Mouse (Mus musculus): ENCODE measurements around the gene Ppp1r3e. TPM values are rescaled to one million over a fixed set of nuclear protein-coding genes. Genes with fewer than 3 reads are reported as not detected.

Gene Ppp1r3e
- polyA plus RNA-seq, 1 experiment from 2014 or later, result 0.56 TPM

- peak overlapping the region; percentile 9; the same call in 1 of the 2 replicates for H3K4me3 ChIP-seq
- no peaks in the 10 kb centered on the region for H3K9me3 ChIP-seq
- H3K36me3 ChIP-seq (replicated peaks), result peaks cover 45% of the 10 kb centered on the region
- peaks cover 26% of the 10 kb centered on the region for H3K4me1 ChIP-seq
- no peak overlapping the region for H3K27ac ChIP-seq (replicated peaks)
- H3K27me3 ChIP-seq (replicated peaks; ENCODE audit: low read depth, poor library complexity, severe bottlenecking), result no peaks in the 10 kb centered on the region
- no peak for DNase-seq (ENCODE audit: low spot score)
- 51% methylated on average over 2 of the region's 2 CpGs for WGBS
Measured at GRCm38 (mm10) chr14:54897445-54897844, 20.1 kb upstream of the Ppp1r3e start.

- H3K36me3 ChIP-seq (replicated peaks), result peaks cover 42% of the 10 kb centered on the region
- peak overlapping the region; percentile 97 for H3K4me3 ChIP-seq
- peaks cover 26% of the 10 kb centered on the region for H3K4me1 ChIP-seq
- peak; percentile 76 for DNase-seq (ENCODE audit: low spot score)
- H3K27ac ChIP-seq (replicated peaks), result peak overlapping the region; percentile 100
- no peaks in the 10 kb centered on the region for H3K9me3 ChIP-seq
- no peaks in the 10 kb centered on the region for H3K27me3 ChIP-seq (replicated peaks; ENCODE audit: low read depth, poor library complexity, severe bottlenecking)
- under 1% methylated on average over 54 of the region's 54 CpGs for WGBS
Measured at GRCm38 (mm10) chr14:54894296-54895151, 17.2 kb upstream of the Ppp1r3e start.

GRCm38 (mm10) chr14:54893651-54894181 lies 16.4 kb upstream of the Ppp1r3e start:
- Histone ChIP-seq H3K9me3 (no peaks in the 10 kb centered on the region), H3K27ac (replicated peaks) (peak overlapping the region; percentile 100), H3K36me3 (replicated peaks) (peaks cover 35% of the 10 kb centered on the region), H3K4me1 (peaks cover 26% of the 10 kb centered on the region), H3K27me3 (replicated peaks; ENCODE audit: low read depth, poor library complexity, severe bottlenecking) (no peaks in the 10 kb centered on the region), H3K4me3 (peak overlapping the region; percentile 97)
- peak; percentile 96 for DNase-seq (ENCODE audit: low spot score)
- WGBS, result under 1% methylated on average over 38 of the region's 38 CpGs

GRCm38 (mm10) chr14:54892200-54892599 lies 14.8 kb upstream of the Ppp1r3e start, which contains the start of gene Pabpn1:
TSS of gene Pabpn1 (plus strand) at chr14:54892500.
- peaks cover 22% of the 10 kb centered on the region for H3K36me3 ChIP-seq (replicated peaks)
- H3K9me3 ChIP-seq, result no peaks in the 10 kb centered on the region
- H3K4me3 ChIP-seq, result peak within 1 kb of the TSS; percentile 97
- DNase-seq (ENCODE audit: low spot score), result no peak
- H3K27me3 ChIP-seq (replicated peaks; ENCODE audit: low read depth, poor library complexity, severe bottlenecking), result no peaks in the 10 kb centered on the region
- H3K4me1 ChIP-seq, result peaks cover 25% of the 10 kb centered on the region
- WGBS, result 89% methylated on average over 3 of the region's 3 CpGs
- H3K27ac ChIP-seq (replicated peaks), result peak within 1 kb of the TSS; percentile 100

DNA sequence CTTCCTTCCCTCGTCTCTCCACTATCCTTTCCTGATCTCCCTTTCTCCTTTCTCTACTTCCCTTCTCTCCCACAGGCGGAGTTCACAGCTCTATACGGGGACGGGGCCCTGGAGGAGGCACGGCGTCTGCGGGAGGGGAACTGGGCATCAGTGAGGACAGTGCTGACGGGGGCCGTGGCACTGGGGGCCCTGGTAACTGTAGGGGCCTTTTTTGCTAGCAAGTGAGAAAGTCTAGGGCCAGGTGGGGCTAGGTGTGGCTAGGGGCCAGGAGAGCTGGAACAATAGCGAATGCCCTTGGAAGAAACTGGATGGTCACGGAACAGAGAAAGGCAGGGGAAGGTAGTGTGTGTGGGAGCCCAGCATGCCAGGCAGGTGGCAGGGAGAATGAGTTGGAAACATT lies 8.0 kb upstream of the Ppp1r3e start:
- no peaks in the 10 kb centered on the region for H3K27me3 ChIP-seq (replicated peaks; ENCODE audit: low read depth, poor library complexity, severe bottlenecking)
- DNase-seq (ENCODE audit: low spot score), result no peak
- no peaks in the 10 kb centered on the region for H3K9me3 ChIP-seq
- peaks cover 31% of the 10 kb centered on the region for H3K4me1 ChIP-seq
- 94% methylated on average over 11 of the region's 11 CpGs for WGBS
- H3K27ac ChIP-seq (replicated peaks), result 0 out of 2 replicates have a peak overlapping the region, but pooled peaks have one; percentile 92
- peak overlapping the region; percentile 70 for H3K4me3 ChIP-seq
- H3K36me3 ChIP-seq (replicated peaks), result peaks cover 26% of the 10 kb centered on the region

DNA sequence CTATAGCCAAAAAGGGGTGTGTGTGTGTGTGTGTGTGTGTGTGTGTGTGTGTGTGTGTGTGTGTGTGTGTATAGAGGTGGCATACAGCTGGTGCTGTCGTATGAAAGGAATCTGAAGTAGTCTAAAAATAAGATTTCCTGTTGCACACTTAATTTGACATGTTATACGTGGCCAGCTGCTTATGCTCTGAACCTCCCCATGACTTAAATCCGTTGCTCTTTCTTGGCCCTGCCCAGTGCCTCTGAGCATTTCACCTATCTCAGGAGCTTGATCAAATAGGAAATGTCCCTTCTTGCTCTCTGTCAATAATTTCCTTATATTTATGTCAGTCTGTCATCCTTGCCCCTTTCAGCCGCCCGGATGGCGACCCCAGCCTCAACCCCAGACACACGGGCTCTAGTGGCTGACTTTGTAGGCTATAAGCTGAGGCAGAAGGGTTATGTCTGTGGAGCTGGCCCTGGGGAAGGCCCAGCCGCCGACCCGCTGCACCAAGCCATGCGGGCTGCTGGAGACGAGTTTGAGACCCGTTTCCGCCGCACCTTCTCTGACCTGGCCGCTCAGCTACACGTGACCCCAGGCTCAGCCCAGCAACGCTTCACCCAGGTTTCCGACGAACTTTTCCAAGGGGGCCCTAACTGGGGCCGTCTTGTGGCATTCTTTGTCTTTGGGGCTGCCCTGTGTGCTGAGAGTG lies 6.8 kb upstream of the Ppp1r3e start:
- no peaks in the 10 kb centered on the region for H3K9me3 ChIP-seq
- peaks cover 31% of the 10 kb centered on the region for H3K4me1 ChIP-seq
- H3K27ac ChIP-seq (replicated peaks), result peak overlapping the region; percentile 92
- WGBS, result 33% methylated on average over 21 of the region's 21 CpGs
- H3K4me3 ChIP-seq, result peak overlapping the region; percentile 70
- no peaks in the 10 kb centered on the region for H3K27me3 ChIP-seq (replicated peaks; ENCODE audit: low read depth, poor library complexity, severe bottlenecking)
- peak; percentile 23 for DNase-seq (ENCODE audit: low spot score)
- H3K36me3 ChIP-seq (replicated peaks), result peaks cover 26% of the 10 kb centered on the region

GRCm38 (mm10) chr14:54883154-54884021 lies 6.0 kb upstream of the Ppp1r3e start, which contains the start of the genes Bcl2l2 and Gm20521:
TSS of gene Bcl2l2 (plus strand) at chr14:54883377.
TSS of gene Gm20521 (plus strand) at chr14:54883441.
- peak; percentile 94 for DNase-seq (ENCODE audit: low spot score)
- 1% methylated on average over 27 of the region's 27 CpGs for WGBS
- H3K9me3 ChIP-seq, result no peaks in the 10 kb centered on the region
- H3K4me3 ChIP-seq, result peak within 1 kb of the TSS; percentile 70
- peaks cover 7% of the 10 kb centered on the region for H3K27me3 ChIP-seq (replicated peaks; ENCODE audit: low read depth, poor library complexity, severe bottlenecking)
- peak within 1 kb of the TSS; percentile 92 for H3K27ac ChIP-seq (replicated peaks)
- H3K36me3 ChIP-seq (replicated peaks), result peaks cover 26% of the 10 kb centered on the region
- peaks cover 31% of the 10 kb centered on the region for H3K4me1 ChIP-seq

GRCm38 (mm10) chr14:54876539-54877047 lies 757 bp downstream of the Ppp1r3e start:
- H3K9me3 ChIP-seq, result no peaks in the 10 kb centered on the region
- peak overlapping the region; percentile 85 for H3K4me3 ChIP-seq
- under 1% methylated on average over 72 of the region's 72 CpGs for WGBS
- peak overlapping the region; percentile 86 for H3K27ac ChIP-seq (replicated peaks)
- no peaks in the 10 kb centered on the region for H3K36me3 ChIP-seq (replicated peaks)
- H3K27me3 ChIP-seq (replicated peaks; ENCODE audit: low read depth, poor library complexity, severe bottlenecking), result peaks cover 48% of the 10 kb centered on the region
- DNase-seq (ENCODE audit: low spot score), result peak; percentile 90
- peaks cover 23% of the 10 kb centered on the region for H3K4me1 ChIP-seq

- WGBS, result 2% methylated on average over 36 of the region's 36 CpGs
- DNase-seq (ENCODE audit: low spot score), result no peak
- no peaks in the 10 kb centered on the region for H3K36me3 ChIP-seq (replicated peaks)
- peaks cover 48% of the 10 kb centered on the region for H3K27me3 ChIP-seq (replicated peaks; ENCODE audit: low read depth, poor library complexity, severe bottlenecking)
- peak overlapping the region; percentile 86 for H3K27ac ChIP-seq (replicated peaks)
- H3K4me3 ChIP-seq, result peak overlapping the region; percentile 85
- peaks cover 23% of the 10 kb centered on the region for H3K4me1 ChIP-seq
- no peaks in the 10 kb centered on the region for H3K9me3 ChIP-seq
Measured at GRCm38 (mm10) chr14:54875844-54876538, 1.4 kb downstream of the Ppp1r3e start.

GRCm38 (mm10) chr14:54874165-54874564 lies 3.2 kb downstream of the Ppp1r3e start:
- no peak for DNase-seq (ENCODE audit: low spot score)
- 90% methylated on average over 3 of the region's 3 CpGs for WGBS

DNA sequence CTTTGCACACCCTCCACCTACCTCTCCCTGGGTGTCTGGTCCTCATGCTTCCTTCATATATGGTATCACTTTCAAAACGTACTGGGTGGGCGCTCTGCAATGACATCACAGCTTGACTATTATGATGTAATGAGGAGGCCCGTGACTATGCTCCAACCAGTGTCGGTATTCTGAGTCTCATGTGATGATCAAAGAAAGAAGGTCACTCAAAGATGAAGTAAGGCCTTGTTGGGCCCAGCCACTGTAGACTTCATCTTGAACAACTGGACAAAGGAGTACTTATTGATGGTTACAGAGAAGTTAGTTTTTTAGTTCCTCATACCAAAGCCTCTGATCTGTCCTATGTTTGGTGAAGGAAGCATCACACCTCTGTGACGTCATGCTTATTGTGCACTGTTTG lies 6.5 kb downstream of the Ppp1r3e start, which contains the start of gene Homez:
Gene Homez, minus strand, starts transcription at position 101 of the 400 bp plus-strand sequence.
- Histone ChIP-seq H3K4me1 (peaks cover 4% of the 10 kb centered on the region), H3K36me3 (replicated peaks) (no peaks in the 10 kb centered on the region), H3K27me3 (replicated peaks; ENCODE audit: low read depth, poor library complexity, severe bottlenecking) (peaks cover 19% of the 10 kb centered on the region; the same call in 1 of the 2 replicates), H3K9me3 (no peaks in the 10 kb centered on the region), H3K4me3 (no peak within 1 kb of the TSS), H3K27ac (replicated peaks) (no peak within 1 kb of the TSS)
- 89% methylated on average over 5 of the region's 5 CpGs for WGBS
- no peak for DNase-seq (ENCODE audit: low spot score)

More at GRCm38 (mm10) chr14:54874165-54874564, 3.2 kb downstream of the Ppp1r3e start:
- no peak overlapping the region for H3K4me3 ChIP-seq
- H3K9me3 ChIP-seq, result no peaks in the 10 kb centered on the region
- peaks cover 48% of the 10 kb centered on the region for H3K27me3 ChIP-seq (replicated peaks; ENCODE audit: low read depth, poor library complexity, severe bottlenecking)
- H3K27ac ChIP-seq (replicated peaks), result no peak overlapping the region
- H3K4me1 ChIP-seq, result peaks cover 23% of the 10 kb centered on the region
- no peaks in the 10 kb centered on the region for H3K36me3 ChIP-seq (replicated peaks)
